Mouse (Mus musculus) megakaryocyte, embryonic 14.5 days (primary cell): ENCODE results near the gene Asic2.

ENCODE experiments used
- FLI1 ChIP-seq: IDR thresholded peaks from 2 replicates; pipeline ENCODE4 v1.6.1; 2012; ENCODE audit warnings: low read length, inconsistent platforms, mixed read lengths
- GATA1 ChIP-seq: IDR thresholded peaks from 3 replicates; pipeline ENCODE4 v1.6.1; 2012; ENCODE audit warnings: mixed read lengths, low read length, inconsistent platforms, borderline replicate concordance

DNA sequence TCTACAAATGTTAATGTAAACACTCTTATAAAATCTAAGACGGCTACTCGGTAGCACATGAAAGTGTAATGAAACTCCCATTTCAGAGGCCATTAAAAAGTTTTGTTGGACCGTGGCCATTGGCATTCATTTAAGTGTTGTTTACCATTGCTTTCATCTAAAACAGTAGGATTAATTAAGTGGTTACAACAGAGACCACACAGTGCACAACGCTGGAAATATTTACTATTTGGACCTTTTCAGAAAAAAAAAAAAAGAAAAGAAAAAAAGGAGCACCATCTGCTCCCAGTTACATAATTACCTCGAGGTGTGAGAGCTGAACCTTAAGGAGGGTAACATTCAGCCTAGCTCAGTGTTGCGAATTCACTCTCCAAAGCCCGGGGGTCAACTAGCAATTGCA is 1122.8 kb downstream of the Asic2 start:
- TF ChIP-seq GATA1 (no peak), FLI1 (no peak)
